Mouse (Mus musculus): ENCODE results near the gene Haus2. TPM values are rescaled to one million over a fixed set of nuclear protein-coding genes. Genes with fewer than 3 reads are reported as not detected.
A peak's percentile ranks its signal among the peaks of the same experiment; 100 is the strongest.

Haus2 gene
- total RNA-seq, 1 experiment from 2014 or later, result 15.5 TPM

DNA sequence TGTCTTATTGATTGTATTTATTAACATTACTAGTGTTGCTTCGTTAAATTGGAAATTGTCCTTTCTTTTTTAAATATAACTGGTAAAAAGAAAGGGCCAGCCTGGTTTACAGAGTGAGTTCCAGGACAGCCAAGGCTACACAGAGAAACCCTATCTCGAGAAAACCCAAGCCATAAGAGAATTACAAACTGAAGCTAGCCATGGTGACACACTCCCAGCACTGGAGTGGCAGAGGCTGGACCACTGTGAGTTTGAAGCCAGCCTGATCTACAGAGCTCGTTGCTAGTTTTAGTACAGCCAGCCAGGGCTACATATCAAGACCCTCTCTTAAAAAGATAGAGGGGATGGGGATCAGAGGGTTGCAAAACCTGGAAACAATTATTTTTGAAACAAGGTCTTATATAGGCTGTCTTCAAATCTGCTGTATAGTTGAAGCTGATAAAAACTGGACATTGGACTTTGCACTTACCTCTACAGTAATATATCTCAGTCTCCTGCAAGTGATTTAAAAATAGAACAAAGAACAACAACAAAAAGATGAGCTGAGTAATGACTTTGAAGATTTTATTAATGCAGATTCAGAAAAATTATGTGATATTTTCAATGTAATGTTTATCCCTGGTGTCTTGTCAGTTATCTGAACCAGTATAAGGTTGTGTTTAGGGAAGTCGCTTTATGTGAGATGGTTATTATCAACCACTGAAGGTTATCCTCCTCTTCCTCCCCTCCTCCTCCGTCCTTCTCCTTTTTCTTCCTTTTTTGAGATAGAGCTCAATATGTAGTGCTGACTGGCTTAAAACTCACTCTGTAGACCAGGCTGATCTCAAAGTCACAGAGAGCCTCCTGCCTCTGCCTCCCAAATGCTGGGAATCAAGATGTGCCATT is 7.3 kb downstream of the Haus2 start:
- DNase-seq, result no peak

DNA sequence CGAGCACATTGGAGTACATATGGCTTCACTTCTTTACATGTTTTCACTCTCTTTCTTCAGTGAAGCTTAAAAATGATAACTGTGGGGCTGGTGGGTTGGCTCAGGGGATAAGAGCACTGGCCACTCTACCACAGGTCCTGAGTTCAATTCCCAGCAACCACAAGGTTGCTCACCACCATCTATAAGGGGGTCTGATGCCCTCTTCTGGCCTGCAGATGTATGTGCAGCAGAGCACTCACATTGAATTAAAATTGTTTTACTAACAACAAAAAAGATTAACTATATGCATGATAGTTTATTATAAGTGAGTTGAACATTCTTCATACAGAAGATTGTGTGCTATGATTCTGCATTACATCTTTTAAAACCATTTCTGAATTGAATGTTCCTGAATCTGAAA is 10.4 kb downstream of the Haus2 start:
- no peak for DNase-seq

DNA sequence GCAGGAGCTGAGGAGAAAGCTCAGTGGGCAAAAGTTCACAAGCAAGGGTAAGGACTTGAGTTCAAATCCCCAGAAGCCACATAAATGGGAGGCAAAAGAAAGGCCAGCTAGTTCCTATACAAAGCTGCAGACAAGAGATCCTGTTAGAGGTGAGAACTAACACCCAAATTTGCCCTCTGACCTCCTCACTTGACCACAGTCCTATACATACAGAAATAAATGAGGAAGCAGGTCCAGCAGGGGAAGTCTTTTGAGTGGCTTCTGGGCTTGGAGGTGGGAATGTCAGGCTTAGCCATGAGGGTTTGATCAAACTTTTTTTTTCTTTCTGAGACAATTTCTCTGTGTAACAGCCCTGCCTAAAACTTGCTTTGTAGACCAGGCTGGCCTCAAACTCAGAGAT is 13.7 kb downstream of the Haus2 start:
- no peak for DNase-seq

DNA sequence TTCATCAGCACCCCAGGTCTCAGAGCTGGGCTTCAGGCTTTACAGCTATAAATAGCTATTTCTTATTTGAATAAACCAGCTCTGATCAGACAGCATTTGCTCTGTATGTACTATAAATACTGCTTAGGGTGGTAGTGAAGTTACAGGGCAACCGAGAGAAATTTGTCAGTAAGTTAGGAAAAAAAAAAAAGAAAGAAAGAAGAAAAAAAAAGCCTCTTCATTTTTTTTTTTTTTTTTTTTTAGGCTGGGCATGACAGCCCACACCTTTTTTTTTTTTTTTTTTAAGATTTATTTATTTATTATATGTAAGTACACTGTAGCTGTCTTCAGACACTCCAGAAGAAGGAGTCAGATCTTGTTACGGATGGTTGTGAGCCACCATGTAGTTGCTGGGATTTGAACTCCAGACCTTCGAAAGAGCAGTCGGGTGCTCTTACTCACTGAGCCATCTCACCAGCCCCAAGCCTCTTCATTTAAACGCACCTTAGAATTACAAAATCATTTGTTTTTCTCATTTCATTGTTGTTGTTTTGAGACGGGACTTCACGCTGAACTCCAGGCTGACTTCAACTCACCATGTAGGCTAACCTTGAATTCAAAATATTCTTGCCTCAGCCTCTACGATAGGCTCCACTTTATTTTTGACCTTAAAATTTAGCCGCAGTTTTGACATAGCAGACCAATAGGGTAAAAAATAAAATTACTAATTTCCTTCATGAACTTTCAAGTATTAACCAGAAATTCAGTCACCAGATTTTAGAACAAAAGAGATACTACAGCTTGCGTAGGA is 19.1 kb downstream of the Haus2 start:
- DNase-seq, result no peak

DNA sequence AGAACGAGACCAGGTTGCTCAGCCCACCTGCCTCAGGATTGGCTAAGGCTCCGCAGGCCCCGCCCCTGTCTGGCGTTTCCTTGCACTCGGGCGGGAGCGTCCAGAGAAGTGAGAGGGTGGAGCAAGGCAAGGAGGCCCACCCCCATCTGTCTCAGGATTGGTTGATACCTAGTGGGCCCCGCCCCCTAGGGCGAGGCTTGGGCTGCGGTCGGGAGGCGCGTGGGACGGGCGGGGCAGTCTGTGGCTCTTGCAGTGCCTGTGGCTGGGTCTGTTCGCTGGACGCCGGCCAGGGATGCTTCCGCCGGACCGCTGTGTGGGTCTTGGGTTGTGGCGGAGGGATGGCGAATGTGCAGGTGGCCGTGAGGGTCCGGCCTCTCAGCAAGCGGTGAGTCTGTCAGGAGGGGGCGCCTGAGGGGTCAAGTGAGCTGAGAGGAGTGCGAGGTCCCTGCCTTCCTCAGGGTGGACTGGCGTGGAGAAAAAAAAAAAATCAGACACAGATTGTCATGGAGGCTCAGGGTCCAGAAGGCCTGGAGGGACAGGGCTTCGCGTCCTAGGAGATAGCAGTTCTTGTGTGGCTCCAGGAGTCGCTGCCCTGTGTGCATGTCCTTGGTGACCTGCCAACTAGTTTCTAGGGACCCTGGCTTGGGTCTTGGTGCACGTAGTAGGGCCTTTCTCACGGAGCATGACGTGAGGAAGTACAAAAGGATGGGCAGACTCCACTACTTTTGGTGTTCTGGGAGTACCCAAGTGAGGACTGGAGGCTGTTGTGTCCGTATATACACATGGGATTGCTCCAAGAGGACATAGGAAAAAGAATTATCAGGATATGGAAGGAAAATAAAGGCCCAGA is 19.9 kb downstream of the Haus2 start, which contains the start of gene Stard9:
Stard9 (plus strand) TSS at position 236 of the 850 bp plus-strand sequence.
- peak; percentile 97 for DNase-seq

DNA sequence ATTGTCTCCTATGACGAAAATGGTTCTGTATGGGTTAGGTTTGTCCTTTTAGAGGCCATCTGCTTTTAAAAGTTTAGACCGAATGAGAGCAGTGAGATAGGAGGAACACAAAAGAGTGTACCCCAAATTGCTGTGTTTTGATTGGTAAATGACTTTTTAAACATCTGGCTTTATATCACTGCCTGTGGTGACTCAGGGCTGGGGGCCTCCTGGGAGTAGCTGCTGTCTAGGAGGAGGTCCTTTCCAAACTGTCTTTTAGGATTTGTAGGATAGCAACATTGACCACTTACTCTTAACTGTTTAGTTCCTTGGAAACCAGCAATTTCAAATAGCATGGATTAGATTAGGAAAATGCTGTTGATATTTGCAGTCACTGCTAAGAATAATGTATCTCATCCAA is 21.1 kb downstream of the Haus2 start:
- no peak for DNase-seq

DNA sequence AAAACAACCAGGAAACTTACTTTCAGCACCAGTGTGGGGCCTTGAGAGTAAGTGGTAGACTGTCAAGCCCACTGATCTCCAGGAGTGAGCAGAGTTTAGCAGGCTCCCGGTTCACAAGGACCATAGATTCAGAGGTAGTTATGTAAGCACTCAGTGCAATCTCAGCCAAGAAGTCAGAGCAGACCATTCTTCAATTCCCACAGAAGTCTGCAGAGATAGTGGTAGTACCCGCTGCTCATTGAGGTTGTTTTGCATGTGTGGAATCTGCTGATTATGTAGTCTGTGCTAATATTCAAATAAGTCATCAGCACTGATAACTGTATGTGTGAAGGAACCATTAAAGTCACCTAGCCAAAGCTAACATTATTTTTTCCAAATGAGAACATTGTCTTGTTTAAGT is 21.5 kb downstream of the Haus2 start:
- no peak for DNase-seq

DNA sequence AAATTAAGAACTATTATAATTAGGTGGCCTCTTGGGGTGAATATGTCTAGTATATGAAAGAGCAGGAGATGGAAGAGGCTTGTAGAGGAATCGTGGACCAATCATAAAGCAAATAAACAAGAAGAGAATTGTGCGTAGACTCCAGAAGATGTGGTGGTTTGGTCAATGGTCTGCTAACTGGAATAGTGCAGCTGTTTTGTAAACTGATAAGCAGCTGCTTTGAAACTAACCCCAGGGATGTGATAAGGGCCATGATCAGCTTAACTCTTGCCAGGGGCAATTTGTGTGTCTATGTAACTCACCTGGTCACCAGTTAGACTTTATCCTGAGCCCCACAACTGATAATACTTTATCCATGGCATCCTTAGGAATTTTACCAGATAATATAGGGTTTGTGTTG is 22.3 kb downstream of the Haus2 start:
- no peak for DNase-seq

DNA sequence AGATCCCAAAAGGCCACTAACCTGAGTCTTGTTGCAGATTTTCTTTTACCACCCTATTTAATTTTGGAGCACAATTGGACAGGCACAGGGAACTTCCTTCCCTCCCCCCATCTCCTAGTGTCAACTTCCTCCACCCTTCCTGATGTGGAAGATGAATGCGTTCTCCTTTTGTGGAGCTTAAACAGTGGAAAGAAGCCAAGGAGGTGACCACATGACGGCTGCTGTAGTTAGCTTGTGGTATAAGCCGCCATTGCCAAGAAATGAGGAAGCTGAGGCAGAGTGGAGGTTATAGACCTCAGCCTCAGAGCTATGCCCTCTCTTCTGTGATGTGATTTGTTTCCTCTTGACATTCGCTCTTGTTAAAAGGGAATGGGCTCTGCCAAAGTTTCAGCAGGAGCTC is 22.8 kb downstream of the Haus2 start:
- DNase-seq, result no peak

DNA sequence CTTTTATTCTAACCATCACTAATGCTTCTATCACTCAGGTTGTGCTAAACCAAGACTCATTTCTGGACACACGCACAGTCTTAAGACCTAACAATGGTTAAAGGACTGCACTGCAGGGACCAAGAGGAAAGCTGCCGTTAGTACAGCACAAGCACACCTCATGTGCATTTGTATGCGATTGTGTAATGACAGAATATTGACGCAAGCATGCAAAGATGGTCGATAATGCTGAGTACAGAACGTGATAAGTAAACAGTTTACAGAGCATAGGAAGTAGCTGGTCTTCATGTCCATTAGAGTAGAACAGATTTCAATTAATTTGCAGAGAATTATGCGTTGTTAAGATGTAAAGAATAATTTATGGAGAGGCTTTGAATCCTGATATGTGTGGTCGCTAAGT is 31.7 kb downstream of the Haus2 start:
- DNase-seq, result no peak

DNA sequence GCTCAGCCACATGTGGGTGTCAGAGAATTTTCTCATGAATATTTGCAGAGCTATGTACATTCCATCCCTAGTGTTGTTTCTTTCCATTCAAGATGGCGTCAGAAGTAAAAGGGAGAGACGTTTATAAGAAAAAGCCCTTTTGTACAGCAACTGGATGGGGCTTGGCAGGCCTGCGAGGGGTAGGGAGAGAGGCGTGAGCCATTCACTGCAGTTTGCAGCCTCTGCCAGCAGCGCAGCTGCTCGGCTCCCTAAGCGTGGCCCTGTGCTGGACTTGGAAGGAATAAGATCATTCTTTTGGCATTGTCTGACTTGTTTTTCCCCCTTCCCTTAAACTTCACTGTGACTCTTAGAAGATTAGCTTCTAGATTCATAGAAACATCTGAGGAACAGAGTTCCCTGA is 34.7 kb downstream of the Haus2 start:
- DNase-seq, result no peak

DNA sequence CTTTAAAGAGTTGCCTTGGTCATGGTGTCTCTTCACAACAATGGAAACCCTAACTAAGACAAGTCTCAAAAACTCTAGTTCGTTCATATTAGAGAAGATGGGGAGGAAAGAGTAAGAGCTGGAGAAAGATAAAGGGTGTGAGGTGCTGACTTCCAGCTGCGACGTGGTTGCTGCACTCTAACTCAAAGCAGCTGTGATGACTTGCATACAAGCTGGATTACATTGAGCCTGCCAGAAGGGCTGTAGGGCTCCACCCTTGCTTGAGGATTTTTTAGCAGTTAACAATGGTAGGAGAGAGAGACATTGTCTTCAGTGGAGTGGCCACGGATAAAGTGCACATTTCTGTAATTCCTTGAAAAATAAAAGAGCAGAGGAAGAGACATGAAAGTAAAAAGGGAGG is 37.6 kb downstream of the Haus2 start:
- no peak for DNase-seq

DNA sequence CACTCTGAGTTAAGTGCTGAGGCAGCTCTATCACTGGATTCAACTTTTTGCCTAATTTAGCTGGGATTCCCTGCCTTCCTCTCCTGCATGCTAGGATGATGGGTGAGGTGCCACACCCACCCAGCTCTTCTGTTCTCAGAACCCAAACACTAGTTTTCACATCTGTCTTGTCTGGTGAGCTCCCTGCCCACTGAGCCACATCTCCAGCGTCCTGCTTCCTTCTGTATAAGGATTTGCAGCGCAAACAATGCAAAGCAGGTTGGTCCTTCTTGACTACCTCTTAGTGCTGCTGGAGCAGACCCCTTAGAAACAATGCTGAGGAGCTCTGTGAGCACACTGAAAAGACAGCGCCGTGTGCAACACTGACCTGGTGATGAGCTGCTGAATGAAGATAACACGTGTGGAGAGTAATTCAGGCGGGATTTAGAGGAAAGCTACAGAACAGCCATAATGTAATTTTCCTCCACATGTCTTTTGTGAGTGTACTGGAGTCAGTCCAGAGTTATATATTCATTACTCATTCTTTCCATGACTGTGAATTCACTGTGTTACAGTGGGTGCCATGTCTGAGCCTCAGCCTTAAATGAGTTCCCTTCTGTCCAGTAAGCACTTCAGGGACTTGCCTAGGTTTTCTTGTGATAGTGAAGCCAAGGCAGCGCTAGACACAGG is 43.2 kb downstream of the Haus2 start:
- DNase-seq, result no peak

DNA sequence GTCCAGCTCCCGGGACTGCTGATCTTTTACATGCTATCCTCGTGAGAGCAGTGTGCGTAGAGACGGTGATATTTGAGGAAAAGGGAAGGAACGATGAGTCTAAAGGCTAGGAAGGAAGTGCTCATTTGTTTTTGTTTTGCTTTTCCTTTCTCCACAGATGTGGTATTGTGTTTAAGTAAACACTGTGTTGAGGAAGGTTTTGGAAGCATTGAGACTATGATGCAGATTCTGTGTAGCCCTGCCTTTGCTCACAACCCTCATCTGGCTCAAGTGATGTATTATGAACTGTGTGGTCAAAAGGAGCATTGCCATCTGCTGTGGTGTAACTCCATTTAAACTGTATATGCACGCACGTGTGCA is 43.7 kb downstream of the Haus2 start:
- no peak for DNase-seq

DNA sequence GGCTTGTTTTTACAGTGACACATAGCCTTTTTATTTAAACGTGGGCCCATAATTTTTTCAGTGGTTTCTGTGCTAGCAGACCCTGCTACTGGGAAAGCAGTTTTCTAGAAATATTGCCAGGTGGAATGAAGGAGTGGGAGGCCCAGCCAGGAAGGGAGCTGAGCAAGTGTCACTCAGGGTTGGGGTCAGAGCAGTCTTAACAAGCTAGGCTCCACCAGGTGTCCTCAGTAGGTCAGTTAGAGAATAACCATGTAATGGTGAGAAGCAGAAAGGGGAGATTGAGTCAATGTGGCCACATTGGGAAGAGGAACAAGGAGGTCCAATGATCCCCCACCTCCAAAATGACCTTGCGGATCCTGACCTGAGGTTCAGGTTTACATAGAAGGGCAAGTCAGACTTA is 45.5 kb downstream of the Haus2 start:
- no peak for DNase-seq

DNA sequence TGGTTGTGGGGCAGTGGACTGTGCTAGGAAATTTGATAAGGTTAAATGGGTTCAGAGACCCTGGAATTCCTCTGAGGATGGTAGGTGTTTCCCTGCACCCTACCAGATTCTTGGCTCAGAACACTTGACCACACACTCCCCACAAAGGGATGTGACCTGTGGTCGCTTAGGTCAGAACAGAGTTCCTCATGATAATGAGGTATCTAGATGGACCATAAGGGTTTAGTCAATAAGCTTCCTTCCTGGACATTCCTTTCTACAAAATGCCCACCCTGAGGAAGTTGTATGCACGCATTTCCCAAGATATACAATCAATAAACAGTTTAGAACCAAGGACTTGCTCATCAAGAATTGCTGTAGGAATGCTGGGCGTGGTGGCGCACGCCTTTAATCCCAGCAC is 46.7 kb downstream of the Haus2 start:
- no peak for DNase-seq

DNA sequence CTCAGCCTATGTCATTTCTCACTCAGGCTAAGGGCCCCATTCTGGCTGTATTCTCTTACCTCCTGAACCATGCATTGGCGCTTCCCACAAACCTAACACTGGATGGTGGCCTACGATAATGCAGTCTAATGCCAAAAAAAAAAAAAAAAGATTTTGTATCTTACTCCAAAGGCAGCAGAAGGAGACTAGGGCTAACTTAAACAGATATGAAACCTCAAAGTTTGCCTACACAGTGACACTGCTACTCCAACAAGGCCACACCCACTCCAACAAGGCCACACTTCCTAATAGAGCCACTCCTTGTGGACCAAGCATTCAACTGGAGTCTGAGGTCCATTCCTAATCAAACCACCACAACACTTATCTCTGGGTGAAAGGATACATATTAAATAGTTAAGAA is 47.5 kb downstream of the Haus2 start:
- no peak for DNase-seq

DNA sequence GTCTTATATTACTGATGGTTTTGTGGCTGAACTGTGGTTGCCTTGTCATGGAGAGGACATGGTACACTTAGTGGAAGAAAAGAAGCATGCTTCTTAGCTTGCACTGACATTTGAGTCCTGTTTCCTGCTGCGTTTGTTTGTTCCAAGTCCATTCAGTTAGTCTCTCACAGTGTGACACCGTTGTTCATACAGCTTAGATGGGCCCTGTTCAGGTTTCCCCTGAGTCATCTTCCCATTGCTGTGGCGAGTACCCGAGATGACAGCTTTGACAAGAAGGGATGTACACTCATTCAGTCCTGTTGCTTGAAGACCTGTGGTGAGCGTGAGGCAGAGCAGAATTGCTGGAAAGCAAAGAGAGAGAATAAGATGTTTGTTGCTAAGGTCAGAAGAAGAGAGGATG is 49.3 kb downstream of the Haus2 start:
- DNase-seq, result no peak

DNA sequence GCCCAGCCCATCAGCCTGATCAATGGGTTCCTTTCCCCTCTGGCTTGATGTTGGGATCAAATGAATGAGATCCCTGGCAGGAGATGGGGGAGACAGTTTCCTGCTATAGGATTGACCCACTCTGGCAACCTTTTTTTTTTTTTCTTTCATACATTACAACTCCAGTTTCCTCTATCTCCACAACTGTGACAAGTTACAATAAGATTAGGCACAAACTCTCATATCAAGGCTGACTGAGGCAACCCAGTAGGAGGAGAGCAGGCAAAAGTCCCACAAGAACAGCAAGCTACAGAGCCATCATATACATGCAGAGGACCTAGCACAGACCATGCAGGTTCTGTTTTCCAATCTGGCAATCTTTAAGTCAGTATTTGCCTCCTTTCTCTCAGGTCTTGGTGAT is 50.1 kb downstream of the Haus2 start:
- DNase-seq, result no peak

DNA sequence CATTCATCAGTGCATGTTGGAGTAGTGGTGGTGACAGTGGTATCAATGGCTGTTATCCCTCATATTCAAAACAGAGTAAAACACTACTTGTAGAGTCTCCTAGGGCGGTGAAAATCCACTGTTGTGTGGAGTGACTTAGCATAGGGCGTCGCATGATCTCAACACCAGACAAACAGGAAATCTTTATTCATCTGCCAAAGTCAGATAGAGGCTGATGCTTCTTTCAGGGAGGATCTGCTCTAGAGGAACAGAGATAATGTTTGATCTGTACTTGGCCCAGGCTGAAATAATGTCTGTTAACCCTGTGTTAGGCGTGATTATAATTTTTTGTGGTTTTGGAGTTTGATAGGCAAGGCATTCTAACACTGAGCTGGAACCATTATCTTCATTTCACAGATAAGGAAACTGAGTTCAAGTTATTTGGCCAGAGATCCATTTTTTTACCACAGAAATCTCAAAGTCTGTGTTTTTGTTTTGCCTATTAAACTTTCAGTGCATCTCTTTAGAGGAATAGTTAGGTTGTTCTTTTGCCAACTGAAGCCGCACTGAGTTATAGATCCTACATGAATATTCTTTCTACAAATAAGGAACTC is 51.4 kb downstream of the Haus2 start:
- DNase-seq, result no peak

DNA sequence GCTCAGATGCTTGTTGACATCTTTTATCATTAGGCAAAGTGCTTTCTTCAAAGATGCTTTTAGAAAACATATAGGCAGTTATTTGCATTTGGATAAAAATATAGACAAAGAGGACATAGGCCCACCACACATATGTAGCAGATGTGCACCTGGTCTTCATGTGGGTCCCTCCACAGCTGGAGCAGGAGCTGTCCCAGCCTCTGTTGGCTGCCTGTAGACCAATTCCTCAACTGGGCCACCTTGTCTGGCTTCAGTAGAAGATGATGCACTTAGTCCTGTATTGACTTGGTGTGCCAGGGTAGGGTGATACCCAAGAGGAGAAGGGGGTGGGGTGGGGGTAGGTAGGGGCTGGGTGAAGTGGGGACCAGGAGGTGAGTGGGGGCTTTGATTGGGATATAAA is 53.6 kb downstream of the Haus2 start:
- DNase-seq, result no peak

All from adrenal gland, postnatal 25 days (tissue).